Mouse (Mus musculus) spleen, adult 2 months (tissue): Measurements from ENCODE around the gene Traip.

Experiments
- CTCF ChIP-seq: fragments of 200-500 bp; IDR thresholded peaks from 2 replicates; pipeline ENCODE4 v1.5.1; 2011; ENCODE audit warnings: mild to moderate bottlenecking, inconsistent platforms; ENCODE audit not compliant: insufficient read depth, insufficient read length, insufficient replicate concordance; ENCODE audit errors: extremely low read depth
- POLR2A ChIP-seq: fragments of 200-500 bp; IDR thresholded peaks from 2 replicates; pipeline ENCODE4 v1.6.1; 2011; ENCODE audit warnings: low read depth, low read length, inconsistent platforms

GRCm38 (mm10) chr9:107906252-107906966, 43.5 kb upstream of the Traip start, which contains the start of gene Mst1r:
- TF ChIP-seq CTCF (no peak), POLR2A (no peak)
